ENCODE assay signal across 51 mouse cellular contexts in genomic region chr3:53871596-53871995, GRCm38 (mm10). TPM values are rescaled to one million over a fixed set of nuclear protein-coding genes. Genes with fewer than 3 reads are reported as not detected.
"Had no signal": no experiment of that assay in that cellular context is flagged by ENCODE, and none has a peak within 500 bp of the region (broad histone marks: within the 10 kb centered on the region; RNA-seq: fewer than 3 reads in every experiment).

No protein-coding gene starts in this region.

- H3K4me2 ChIP-seq: heart, embryonic 11.5 days; heart, embryonic 12.5 days; heart, embryonic 13.5 days; heart, embryonic 15.5 days; hindbrain, embryonic 12.5 days; hindbrain, embryonic 13.5 days; hindbrain, embryonic 14.5 days; hindbrain, embryonic 15.5 days; intestine, embryonic 15.5 days; kidney, embryonic 15.5 days had no signal

- H3K9me3 ChIP-seq: heart, embryonic 10.5 days; heart, embryonic 12.5 days; heart, embryonic 13.5 days; heart, embryonic 15.5 days; hindbrain, embryonic 10.5 days; hindbrain, embryonic 12.5 days; hindbrain, embryonic 13.5 days; hindbrain, embryonic 15.5 days; intestine, embryonic 15.5 days; kidney, embryonic 15.5 days had no signal

- H3K36me3 ChIP-seq: heart, embryonic 10.5 days; heart, embryonic 12.5 days; heart, embryonic 13.5 days; heart, embryonic 15.5 days; hindbrain, embryonic 10.5 days; hindbrain, embryonic 12.5 days; hindbrain, embryonic 13.5 days; hindbrain, embryonic 15.5 days; intestine, embryonic 15.5 days; kidney, embryonic 15.5 days had no signal

- H3K4me1 ChIP-seq: heart, embryonic 10.5 days; heart, embryonic 12.5 days; heart, embryonic 13.5 days; heart, embryonic 15.5 days; hindbrain, embryonic 13.5 days; hindbrain, embryonic 15.5 days; intestine, embryonic 15.5 days had no signal

- H3K4me3 ChIP-seq: heart, embryonic 10.5 days; heart, embryonic 12.5 days; heart, embryonic 13.5 days; heart, embryonic 15.5 days; hindbrain, embryonic 10.5 days; hindbrain, embryonic 12.5 days; hindbrain, embryonic 13.5 days; hindbrain, embryonic 15.5 days; intestine, embryonic 15.5 days; kidney, embryonic 15.5 days; layer of hippocampus, adult 2 months had no signal

- ATAC-seq: hindbrain, embryonic 16.5 days; hindbrain, postnatal 0 days; inflammation-experienced regulatory T-cells, adult 6 months; intestine, embryonic 15.5 days; intestine, embryonic 16.5 days; intestine, postnatal 0 days had no signal

- DNase-seq: heart, postnatal 10 days; heart, postnatal 14 days; heart, postnatal 36 days; heart, postnatal 4 days; kidney, adult 11 months; kidney, adult 18-20 months; kidney, adult 2 months; kidney, adult 8-10 months; kidney, adult 9 months; kidney, postnatal 10 days; kidney, postnatal 14 days; kidney, postnatal 25 days; kidney, postnatal 36 days; kidney, postnatal 4 days; layer of hippocampus, adult 9-11 months; layer of hippocampus, postnatal 36 days had no signal

- H3K9ac ChIP-seq: heart, embryonic 12.5 days; heart, embryonic 13.5 days; heart, embryonic 15.5 days; hindbrain, embryonic 12.5 days; hindbrain, embryonic 13.5 days; hindbrain, embryonic 14.5 days; hindbrain, embryonic 15.5 days; intestine, embryonic 15.5 days; kidney, embryonic 15.5 days had no signal

- H3K27ac ChIP-seq: heart, embryonic 10.5 days; heart, embryonic 13.5 days; heart, embryonic 15.5 days; hindbrain, embryonic 10.5 days; hindbrain, embryonic 12.5 days; hindbrain, embryonic 13.5 days; hindbrain, embryonic 14.5 days; hindbrain, embryonic 15.5 days; hindbrain, postnatal 0 days; intestine, embryonic 15.5 days; kidney, embryonic 15.5 days; kidney, postnatal 0 days; layer of hippocampus, adult 2 months had no signal

- H3K27me3 ChIP-seq: heart, embryonic 12.5 days; heart, embryonic 13.5 days; heart, embryonic 15.5 days; hindbrain, embryonic 12.5 days; hindbrain, embryonic 13.5 days; hindbrain, embryonic 15.5 days; intestine, embryonic 15.5 days; kidney, embryonic 15.5 days had no signal

RNA-seq across cellular contexts. Expression of gene Gm10985, which starts 26.7 kb away (rescaled TPM):
- total RNA-seq: heart, postnatal 10 days; heart, postnatal 14 days; heart, postnatal 25 days; heart, postnatal 36 days; heart, postnatal 4 days; hematopoietic stem cell, adult 5-6 weeks; hindbrain, postnatal 0 days; layer of hippocampus, adult 18-20 months; layer of hippocampus, adult 2 months; layer of hippocampus, adult 8-10 months; layer of hippocampus, postnatal 10 days; layer of hippocampus, postnatal 14 days; layer of hippocampus, postnatal 25 days; layer of hippocampus, postnatal 36 days; left cerebral cortex, adult 18-20 months had no signal
- polyA plus RNA-seq: heart, embryonic 10.5 days; heart, embryonic 11.5 days; heart, embryonic 12.5 days; heart, embryonic 13.5 days; heart, embryonic 14.5 days; heart, embryonic 15.5 days; heart, embryonic 16.5 days; heart, postnatal 0 days; hindbrain, embryonic 10.5 days; hindbrain, embryonic 11.5 days; hindbrain, embryonic 12.5 days; hindbrain, embryonic 13.5 days; hindbrain, embryonic 14.5 days; hindbrain, embryonic 15.5 days; hindbrain, embryonic 16.5 days; hindbrain, postnatal 0 days; inflammation-experienced regulatory T-cells, adult 6 months; intestine, embryonic 14.5 days; intestine, embryonic 15.5 days; intestine, embryonic 16.5 days; intestine, postnatal 0 days; kidney, adult 2 months; kidney, embryonic 14.5 days; kidney, embryonic 15.5 days; kidney, embryonic 16.5 days; kidney, postnatal 0 days; large intestine, adult 2 months had no signal
